Mouse (Mus musculus): ENCODE data around the gene Slc24a4. TPM values are rescaled to one million over a fixed set of nuclear protein-coding genes. Genes with fewer than 3 reads are reported as not detected.
A peak's percentile ranks its signal among the peaks of the same experiment; 100 is the strongest.

The Slc24a4 gene
- total RNA-seq, 4 experiments from 2014 or later = 34.2 to 50.2 (median 44.5) TPM

DNA sequence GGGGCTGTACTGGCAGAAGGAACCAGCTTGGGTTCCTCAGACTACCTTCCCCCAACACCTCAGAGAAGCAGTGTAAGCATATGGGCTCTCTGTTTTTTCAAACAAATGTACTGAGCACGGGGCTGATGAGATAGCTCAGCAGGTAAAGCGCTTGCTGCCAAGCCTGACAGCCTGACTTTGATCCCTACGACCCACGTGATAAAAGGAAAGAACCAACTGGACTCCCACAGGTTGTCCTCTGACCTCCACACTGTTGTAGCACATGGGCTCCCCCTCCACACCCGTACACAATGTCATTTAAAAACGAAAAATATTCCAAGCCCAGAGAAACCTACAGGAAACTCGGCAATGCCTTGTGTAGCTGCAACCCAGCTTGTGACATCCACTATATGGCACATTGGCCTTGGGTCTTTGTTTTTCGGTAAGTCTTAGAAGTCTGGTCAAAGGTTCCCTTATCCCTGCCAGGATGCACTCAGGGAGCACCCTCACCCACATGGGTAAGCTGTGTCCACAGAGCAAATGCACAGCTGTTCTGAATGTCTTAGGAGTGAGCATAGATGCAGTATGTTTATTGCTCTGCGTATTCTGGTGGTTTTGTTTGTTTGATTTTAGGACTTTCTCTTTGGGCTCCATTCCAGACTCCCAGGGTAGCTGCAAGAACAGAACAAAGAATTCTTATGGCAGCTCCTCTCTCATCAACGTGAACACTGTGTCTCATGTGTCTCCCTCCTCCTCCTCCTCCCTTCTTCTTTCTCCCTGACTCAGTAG is 176.7 kb downstream of the Slc24a4 start:
- no peak for DNase-seq (ENCODE audit: low spot score in 2 of 2)

GRCm38 (mm10) chr12:102308001-102308456 is 179.5 kb downstream of the Slc24a4 start:
- DNase-seq (ENCODE audit: low spot score in 2 of 2) = no peak

DNA sequence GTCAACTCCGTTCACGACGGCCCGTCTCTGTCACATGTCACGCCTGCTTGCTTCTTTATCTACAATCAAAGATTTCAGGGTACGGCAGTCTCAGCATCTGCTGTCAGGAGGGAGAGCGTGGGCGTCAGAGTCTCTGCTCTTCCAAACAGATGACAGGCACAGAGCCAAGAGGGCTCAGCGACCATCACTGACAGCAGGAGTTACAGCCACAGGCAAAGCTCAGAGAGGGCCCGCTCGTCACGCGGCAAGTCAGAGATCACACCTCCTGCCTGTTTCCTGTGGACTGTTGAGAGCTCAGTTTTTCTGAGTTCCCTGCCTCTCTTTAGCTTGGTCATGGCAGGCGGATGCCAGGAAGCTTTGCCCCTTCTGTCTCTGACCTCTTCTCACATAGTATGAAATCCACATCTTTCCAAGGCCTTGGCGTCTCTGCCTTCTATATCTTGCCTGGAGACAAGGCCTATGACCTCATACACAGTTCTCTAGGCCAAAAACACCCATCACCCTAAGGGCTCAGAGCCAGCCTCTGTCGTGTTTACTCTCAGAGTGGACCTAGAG is 180.0 kb downstream of the Slc24a4 start:
- DNase-seq (ENCODE audit: low spot score in 2 of 2) = peak; percentile 69 to 72

DNA sequence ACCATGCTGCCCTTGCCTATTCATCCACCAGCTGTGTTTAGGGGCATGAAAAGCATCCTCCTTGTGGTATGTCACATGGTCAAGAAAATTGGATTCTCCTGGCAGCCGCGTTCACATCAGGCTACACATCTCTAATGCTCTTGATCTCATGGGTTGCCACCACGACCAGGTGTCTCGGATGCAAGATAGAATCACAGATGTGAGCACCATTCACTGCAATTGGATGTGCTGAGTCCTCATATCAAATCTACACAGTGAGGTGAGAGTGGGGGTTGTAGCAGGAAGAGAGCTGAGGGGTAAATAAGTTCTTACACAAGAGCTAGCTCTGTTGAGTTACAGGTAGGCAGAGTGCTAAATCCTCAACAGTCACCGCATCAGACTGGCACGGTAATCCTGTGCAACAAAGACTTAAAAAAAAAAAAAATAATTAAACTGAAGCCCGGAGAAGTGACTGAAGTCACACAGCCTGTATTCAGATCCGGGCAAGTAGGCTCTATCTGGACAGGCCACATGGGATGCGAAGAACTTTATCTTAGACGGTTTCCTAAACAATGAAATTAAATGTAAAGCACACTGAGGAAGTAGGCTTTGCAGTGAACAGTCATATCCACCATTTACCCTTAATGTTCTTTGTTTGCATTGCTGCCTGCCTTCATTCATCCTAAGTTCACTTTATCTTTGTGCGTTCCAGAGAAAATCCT is 180.7 kb downstream of the Slc24a4 start:
- DNase-seq (ENCODE audit: low spot score in 2 of 2) = no peak

- DNase-seq (ENCODE audit: low spot score in 2 of 2) = no peak
Observed at GRCm38 (mm10) chr12:102309800-102310195, 181.3 kb downstream of the Slc24a4 start.

DNA sequence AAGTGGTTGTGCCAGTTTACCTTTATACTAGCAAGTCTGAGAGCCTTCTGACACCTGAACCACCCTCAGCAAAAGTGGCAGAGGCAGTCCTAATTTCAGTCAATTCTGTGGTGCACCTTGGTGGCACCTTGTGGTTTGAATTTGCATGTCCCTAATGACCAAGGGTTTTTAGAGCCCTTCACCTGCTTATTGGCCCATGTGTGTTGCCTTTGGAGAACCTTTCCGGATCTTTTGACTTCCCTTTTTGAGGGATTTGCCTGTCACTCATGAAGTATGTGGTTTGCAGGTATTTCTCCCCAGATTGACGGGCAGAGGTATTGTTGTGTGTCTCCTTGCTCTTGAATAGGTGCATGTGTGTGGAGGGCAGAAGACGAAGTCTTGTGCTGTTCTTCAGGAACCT is 181.7 kb downstream of the Slc24a4 start:
- no peak for DNase-seq (ENCODE audit: low spot score in 2 of 2)

DNA sequence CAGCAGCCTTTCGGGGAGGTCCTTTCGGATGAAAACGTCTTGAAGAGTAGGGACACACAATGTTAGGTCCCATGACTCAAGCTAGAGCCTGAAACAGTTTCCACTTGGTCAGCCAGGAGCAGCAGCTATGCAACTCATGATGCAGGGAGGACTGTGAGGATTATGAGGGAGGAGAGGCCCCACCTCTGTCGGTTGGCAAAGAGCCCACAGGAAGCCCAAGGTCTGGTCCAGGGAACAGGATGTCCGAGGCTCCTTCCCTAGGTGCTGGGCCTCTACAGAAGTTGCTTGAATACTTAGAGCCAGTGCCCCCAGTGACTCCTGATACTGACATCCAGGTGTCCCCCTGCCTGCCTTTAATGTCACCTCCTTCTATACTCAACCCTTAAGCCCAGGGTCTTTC is 182.9 kb downstream of the Slc24a4 start:
- DNase-seq (ENCODE audit: low spot score in 2 of 2) = no peak

Other genes with a start within 250 kb of the Slc24a4 start
- 10 to 100 TPM; 30.9 to 36.2 (median 33.2) TPM for gene Trip11, start 215.5 kb upstream of the Slc24a4 start, total RNA-seq (2022)
- 10 to 100 TPM; 20.4 to 27.9 (median 22.7) TPM for gene Atxn3, start 170.5 kb upstream of the Slc24a4 start, total RNA-seq (2022)
- 10 to 100 TPM; 23.5 to 27.5 (median 25.3) TPM for gene Cpsf2, start 152.7 kb upstream of the Slc24a4 start, total RNA-seq (2022)
- 1 to 10 TPM; 3.3 to 7.1 (median 4.8) TPM for gene Rin3, start 154.3 kb downstream of the Slc24a4 start, total RNA-seq (2022)